Comparison of ENCODE assay signal across 8 mouse cellular contexts in the genomic region with DNA sequence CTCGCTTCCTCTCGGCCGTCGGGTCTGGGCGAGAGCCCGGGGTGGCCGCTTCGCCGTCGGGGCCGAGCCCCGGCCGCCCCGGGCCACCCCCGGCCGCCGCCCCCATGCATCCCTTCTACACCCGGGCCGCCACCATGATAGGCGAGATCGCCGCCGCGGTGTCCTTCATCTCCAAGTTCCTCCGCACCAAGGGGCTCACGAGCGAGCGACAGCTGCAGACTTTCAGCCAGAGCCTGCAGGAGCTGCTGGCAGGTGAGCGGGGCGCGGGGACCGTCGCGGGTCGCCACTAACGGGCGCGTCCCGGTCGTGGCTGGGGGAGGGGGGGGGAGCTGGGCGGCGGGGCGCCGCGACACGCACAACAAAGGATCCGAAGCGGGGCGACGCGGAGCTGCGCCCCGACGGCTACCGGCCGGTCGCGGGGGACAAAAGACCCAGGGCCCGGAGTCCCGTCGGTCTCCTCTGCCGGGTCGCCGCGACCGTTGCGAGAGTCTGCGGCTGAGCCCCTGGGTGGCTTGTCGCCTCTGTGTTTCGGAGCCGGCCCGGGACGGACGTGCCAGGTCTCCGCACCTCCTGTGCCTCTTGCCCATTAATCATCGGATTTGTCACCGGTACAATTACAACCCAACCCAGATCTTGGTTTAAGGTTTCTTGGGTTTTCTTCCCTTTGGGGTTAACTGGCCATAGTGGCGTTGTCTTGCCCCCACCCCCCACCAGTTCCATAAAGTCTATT. TPM values are rescaled to one million over a fixed set of nuclear protein-coding genes. Genes with fewer than 3 reads are reported as not detected.
DNase-seq lines count a peak whose midpoint lies in the region; ATAC-seq lines count a peak whose summit lies in the region.

No protein-coding gene starts in this region.

- H3K4me1 ChIP-seq in liver, embryonic 15.5 days (replicated peaks): peaks cover 35% of the 10 kb centered on the region
- H3K4me1 ChIP-seq in neural tube, embryonic 13.5 days (replicated peaks): peaks cover 32% of the 10 kb centered on the region

- H3K9ac ChIP-seq in liver, embryonic 15.5 days: peak overlapping the region; percentile 95
- H3K9ac ChIP-seq in neural tube, embryonic 13.5 days: peak overlapping the region; percentile 96

- H3K4me2 ChIP-seq in liver, embryonic 15.5 days: peak overlapping the region; percentile 83
- peak overlapping the region; percentile 80 for H3K4me2 ChIP-seq in neural tube, embryonic 13.5 days

- DNase-seq in layer of hippocampus, postnatal 10 days (ENCODE audit: low spot score in 2 of 2): peak; percentile 30 to 45
- DNase-seq in layer of hippocampus, adult 9-10 months (ENCODE audit: low spot score): no peak
- peak; percentile 28 to 48 for DNase-seq in cerebellum, postnatal 4 days (ENCODE audit: low spot score in 2 of 2)
- peak; percentile 45 to 77 for DNase-seq in heart, adult 18-20 months
- peak; percentile 69 for DNase-seq in kidney, adult 18-20 months
- DNase-seq in thymus, postnatal 25 days: peak; percentile 63

- H3K27ac ChIP-seq in liver, embryonic 15.5 days (replicated peaks): peak overlapping the region; percentile 87
- peak overlapping the region; percentile 96 for H3K27ac ChIP-seq in neural tube, embryonic 13.5 days (replicated peaks)

- WGBS in liver, embryonic 15.5 days (ENCODE audit: insufficient replicate concordance): under 1% methylated on average over 75 of the region's 78 CpGs
- under 1% methylated on average over 75 of the region's 78 CpGs for WGBS in neural tube, embryonic 13.5 days

- H3K4me3 ChIP-seq in liver, embryonic 15.5 days (replicated peaks): peak overlapping the region; percentile 92
- H3K4me3 ChIP-seq in neural tube, embryonic 13.5 days: peak overlapping the region; percentile 77

- peak; percentile 38 for ATAC-seq in liver, embryonic 15.5 days (ENCODE audit: insufficient read depth)
- ATAC-seq in neural tube, embryonic 13.5 days (ENCODE audit: low read depth): peak; percentile 47

- no peaks in the 10 kb centered on the region for H3K27me3 ChIP-seq in liver, embryonic 15.5 days
- H3K27me3 ChIP-seq in neural tube, embryonic 13.5 days: no peaks in the 10 kb centered on the region

- no peaks in the 10 kb centered on the region for H3K9me3 ChIP-seq in liver, embryonic 15.5 days (replicated peaks)
- H3K9me3 ChIP-seq in neural tube, embryonic 13.5 days: no peaks in the 10 kb centered on the region

- peaks cover 15% of the 10 kb centered on the region for H3K36me3 ChIP-seq in liver, embryonic 15.5 days (replicated peaks)
- H3K36me3 ChIP-seq in neural tube, embryonic 13.5 days: peaks cover 13% of the 10 kb centered on the region

RNA-seq across cellular contexts. Expression of a gene that starts 0.6 kb away (rescaled TPM):
- total RNA-seq in layer of hippocampus, postnatal 10 days (2021): 10 to 100 TPM; 38.1 to 44.5 TPM
- 10 to 100 TPM; 34.2 to 43.1 TPM for total RNA-seq in heart, adult 18-20 months (2021)
- polyA plus RNA-seq in liver, embryonic 15.5 days (2015; fragmentation: Nextera tagmentation; extraction: Ambion mirVana): 9.5 and 11.6 TPM in 2 replicates
- polyA plus RNA-seq in neural tube, embryonic 13.5 days (2015; fragmentation: Nextera tagmentation; extraction: Ambion mirVana): 49.5 and 51.6 TPM in 2 replicates
